Mouse (Mus musculus) MEL (cell line): Measurements from ENCODE around the gene Slc39a2. TPM values are rescaled to one million over a fixed set of nuclear protein-coding genes. Genes with fewer than 3 reads are reported as not detected.

ENCODE experiments used
- DNase-seq: peaks from one replicate; pipeline ENCODE4 v3.0.0; 2011; ENCODE audit warnings: low read depth, low spot score
- H3K27ac ChIP-seq: 2 replicates; pipeline ENCODE4 v1.5.1; 2012; ENCODE audit warnings: low read depth, mild to moderate bottlenecking, control low read depth, low read length, moderate library complexity; ENCODE audit not compliant: control insufficient read depth
- H3K27me3 ChIP-seq, 2 experiments: fragments of 150-350 bp in 1 of 2; sonication (generic) in 1 of 2; 2 replicates each; pipeline ENCODE4 v1.6.1; 2012; ENCODE audit warnings: low read length in 2 of 2, mild to moderate bottlenecking in 2 of 2, improper control_type of control experiment in 1 of 2, moderate library complexity in 1 of 2; ENCODE audit not compliant: insufficient read depth in 2 of 2, control insufficient read depth in 1 of 2
- H3K36me3 ChIP-seq, 2 experiments: 2 replicates each; pipeline ENCODE4 v1.6.1; 2012 to 2014; ENCODE audit warnings: low read length in 2 of 2, improper control_type of control experiment in 1 of 2, inconsistent platforms in 1 of 2, mild to moderate bottlenecking in 1 of 2; ENCODE audit not compliant: insufficient read depth in 2 of 2, control insufficient read depth in 1 of 2
- H3K4me1 ChIP-seq, 2 experiments: fragments of 150-350 bp in 1 of 2; sonication (generic) in 1 of 2; 2 replicates each; pipeline ENCODE4 v1.6.1; 2012; ENCODE audit warnings: low read length in 2 of 2, improper control_type of control experiment in 1 of 2, mild to moderate bottlenecking in 1 of 2; ENCODE audit not compliant: insufficient read depth in 2 of 2, control insufficient read depth in 1 of 2
- H3K4me3 ChIP-seq, 2 experiments: fragments of 150-350 bp in 1 of 2; sonication (generic) in 1 of 2; 2 replicates each; pipeline ENCODE4 v1.5.1; 2012; ENCODE audit warnings: low read depth in 2 of 2, low read length in 2 of 2, mild to moderate bottlenecking in 2 of 2, moderate library complexity in 2 of 2, control low read depth in 1 of 2, improper control_type of control experiment in 1 of 2; ENCODE audit not compliant: control insufficient read depth in 1 of 2, insufficient read depth in 1 of 2
- H3K79me2 ChIP-seq: 2 replicates; pipeline ENCODE4 v1.6.1; 2012; ENCODE audit warnings: mild to moderate bottlenecking, low read length, moderate library complexity; ENCODE audit not compliant: control insufficient read depth, poor library complexity, insufficient read depth
- H3K9ac ChIP-seq: 2 replicates; pipeline ENCODE4 v1.6.1; 2012; ENCODE audit warnings: low read depth, mild to moderate bottlenecking, control low read depth, low read length, moderate library complexity; ENCODE audit not compliant: control insufficient read depth, poor library complexity, severe bottlenecking
- H3K9me3 ChIP-seq: fragments of 150-350 bp; sonication (generic); replicated peaks from 2 replicates; pipeline ENCODE4 v1.6.1; 2012; ENCODE audit warnings: mild to moderate bottlenecking, low read length, improper control_type of control experiment, moderate library complexity; ENCODE audit not compliant: insufficient read depth
- BHLHE40 ChIP-seq: IDR thresholded peaks from 2 replicates; pipeline ENCODE4 v1.6.1; 2012; ENCODE audit warnings: low read depth, mild to moderate bottlenecking, inconsistent platforms, low read length, improper control_type of control experiment, borderline replicate concordance
- ELF1 ChIP-seq: IDR thresholded peaks from 2 replicates; pipeline ENCODE4 v1.6.1; 2014; ENCODE audit warnings: low read depth, mild to moderate bottlenecking, inconsistent platforms, low read length, improper control_type of control experiment, moderate library complexity
- HCFC1 ChIP-seq: IDR thresholded peaks from 2 replicates; pipeline ENCODE4 v1.6.1; 2012; ENCODE audit warnings: low read depth, mild to moderate bottlenecking, inconsistent platforms, low read length, improper control_type of control experiment, moderate library complexity
- KAT2A ChIP-seq: conservative IDR thresholded peaks from 2 replicates; pipeline ENCODE4 v1.6.1; 2012; ENCODE audit warnings: low read depth, low read length, improper control_type of control experiment, inconsistent platforms
- MAX ChIP-seq: IDR thresholded peaks from 2 replicates; pipeline ENCODE4 v1.6.1; 2011; ENCODE audit warnings: low read length, improper control_type of control experiment
- MEF2A ChIP-seq: IDR thresholded peaks from 2 replicates; pipeline ENCODE4 v1.6.1; 2014; ENCODE audit warnings: low read depth, mild to moderate bottlenecking, inconsistent platforms, low read length, improper control_type of control experiment; ENCODE audit not compliant: poor library complexity, insufficient replicate concordance, severe bottlenecking; ENCODE audit errors: extremely low read depth
- MXI1 ChIP-seq: IDR thresholded peaks from 2 replicates; pipeline ENCODE4 v1.6.1; 2011; ENCODE audit warnings: mild to moderate bottlenecking, low read depth, low read length, improper control_type of control experiment
- NELFE ChIP-seq: IDR thresholded peaks from 2 replicates; pipeline ENCODE4 v1.6.1; 2011; ENCODE audit warnings: low read depth, low read length, improper control_type of control experiment
- NRF1 ChIP-seq: IDR thresholded peaks from 2 replicates; pipeline ENCODE4 v1.6.1; 2014; ENCODE audit warnings: low read depth, mild to moderate bottlenecking, inconsistent platforms, low read length, improper control_type of control experiment, moderate library complexity; ENCODE audit not compliant: poor library complexity, insufficient read depth, severe bottlenecking
- POLR2A ChIP-seq, 2 experiments: IDR thresholded peaks; 2 replicates each; pipeline ENCODE4 v1.6.1; 2011 to 2012; ENCODE audit warnings: low read length in 2 of 2, mild to moderate bottlenecking in 2 of 2, control low read depth in 1 of 2, improper control_type of control experiment in 1 of 2, low read depth in 1 of 2, moderate library complexity in 1 of 2; ENCODE audit not compliant: control insufficient read depth in 1 of 2, insufficient read depth in 1 of 2, poor library complexity in 1 of 2
- POLR2AphosphoS5 ChIP-seq: IDR thresholded peaks from 2 replicates; pipeline ENCODE4 v1.6.1; 2012; ENCODE audit warnings: low read depth, borderline replicate concordance, mild to moderate bottlenecking, inconsistent platforms, low read length, moderate library complexity, mixed read lengths
- RAD21 ChIP-seq: IDR thresholded peaks from 2 replicates; pipeline ENCODE4 v1.6.1; 2011; ENCODE audit warnings: mild to moderate bottlenecking, low read depth, low read length, improper control_type of control experiment
- RCOR1 ChIP-seq: IDR thresholded peaks from 2 replicates; pipeline ENCODE4 v1.6.1; 2012; ENCODE audit warnings: low read depth, mild to moderate bottlenecking, inconsistent platforms, low read length, improper control_type of control experiment
- SIN3A ChIP-seq: IDR thresholded peaks from 2 replicates; pipeline ENCODE4 v1.6.1; 2012; ENCODE audit warnings: low read length, improper control_type of control experiment, inconsistent platforms
- SMC3 ChIP-seq: IDR thresholded peaks from 2 replicates; pipeline ENCODE4 v1.6.1; 2011; ENCODE audit warnings: low read depth, low read length, improper control_type of control experiment
- USF2 ChIP-seq, 2 experiments: IDR thresholded peaks; 2 replicates each; pipeline ENCODE4 v1.6.1; 2011 to 2012; ENCODE audit warnings: improper control_type of control experiment in 2 of 2, low read length in 2 of 2, borderline replicate concordance in 1 of 2, inconsistent platforms in 1 of 2, low read depth in 1 of 2, mild to moderate bottlenecking in 1 of 2; ENCODE audit not compliant: insufficient read depth in 1 of 2
- ZC3H11A ChIP-seq: IDR thresholded peaks from 2 replicates; pipeline ENCODE4 v1.6.1; 2012; ENCODE audit warnings: low read depth, mild to moderate bottlenecking, inconsistent platforms, low read length, improper control_type of control experiment
- ZKSCAN1 ChIP-seq: IDR thresholded peaks from 2 replicates; pipeline ENCODE4 v1.6.1; 2012; ENCODE audit warnings: low read depth, mild to moderate bottlenecking, inconsistent platforms, low read length, improper control_type of control experiment, moderate library complexity
- ZMIZ1 ChIP-seq: IDR thresholded peaks from 2 replicates; pipeline ENCODE4 v1.6.1; 2012; ENCODE audit warnings: low read depth, mild to moderate bottlenecking, inconsistent platforms, low read length, improper control_type of control experiment, moderate library complexity
- ZNF384 ChIP-seq: IDR thresholded peaks from 2 replicates; pipeline ENCODE4 v1.6.1; 2012; ENCODE audit warnings: low read depth, mild to moderate bottlenecking, inconsistent platforms, low read length, improper control_type of control experiment
- polyA plus RNA-seq, 2 experiments: library from polyadenylated mRNA; stranded (reverse) in 1 of 2; unstranded in 1 of 2; fragments of >175 nt in 1 of 2; fragments of >200 nt in 1 of 2; gene quantifications; 2 replicates each; pipeline versions ENCODE4 v1.2.1 to v1.2.4; 2012; ENCODE audit warnings: low replicate concordance in 2 of 2, low read depth in 1 of 2; ENCODE audit not compliant: insufficient read length in 2 of 2, insufficient read depth in 1 of 2, missing spikeins in 1 of 2
- total RNA-seq: library from RNA; depleted of rRNA; stranded (reverse); fragments of 300-350 nt; gene quantifications from 2 replicates; pipeline ENCODE4 v1.2.3, GENCODE M21; 2012

Gene Slc39a2
- total and polyA plus RNA-seq, 3 experiments = 0.07 TPM; not detected in 2

- H3K36me3 ChIP-seq = no peaks in the 10 kb centered on the region
- H3K79me2 ChIP-seq = no peaks in the 10 kb centered on the region
- no peak for DNase-seq
- H3K4me3 ChIP-seq = peak overlapping the region in 1 of 2 experiments; percentile 49; a peak in 3 of 4 replicates
- no peak overlapping the region for H3K9ac ChIP-seq
- no peaks in the 10 kb centered on the region for H3K27me3 ChIP-seq
- no peaks in the 10 kb centered on the region for H3K4me1 ChIP-seq
- H3K9me3 ChIP-seq = no peaks in the 10 kb centered on the region
- no peak overlapping the region for H3K27ac ChIP-seq
- TF ChIP-seq BHLHE40 (no peak), POLR2AphosphoS5 (no peak), ZKSCAN1 (no peak), NELFE (no peak), MEF2A (no peak), MAX (no peak), USF2 (IDR thresholded peaks at IDR 0.05; ENCODE audit: borderline replicate concordance in 1 of 2, insufficient read depth in 1 of 2, low read depth in 1 of 2, low read length in 2 of 2) (no peak), ZNF384 (no peak), ZC3H11A (no peak), SIN3A (no peak), RAD21 (no peak), ELF1 (no peak), SMC3 (no peak), POLR2A (IDR thresholded peaks at IDR 0.05; ENCODE audit: control insufficient read depth in 1 of 2, insufficient read depth in 1 of 2, low read depth in 1 of 2, low read length in 2 of 2, poor library complexity in 1 of 2) (no peak), NRF1 (no peak), RCOR1 (no peak), ZMIZ1 (no peak), HCFC1 (no peak), KAT2A (no peak), MXI1 (no peak)
- TF ChIP-seq, all 39 proteins: peak for 0
Measured at GRCm38 (mm10) chr14:51929309-51929943, 36.7 kb downstream of the Slc39a2 start.

DNA sequence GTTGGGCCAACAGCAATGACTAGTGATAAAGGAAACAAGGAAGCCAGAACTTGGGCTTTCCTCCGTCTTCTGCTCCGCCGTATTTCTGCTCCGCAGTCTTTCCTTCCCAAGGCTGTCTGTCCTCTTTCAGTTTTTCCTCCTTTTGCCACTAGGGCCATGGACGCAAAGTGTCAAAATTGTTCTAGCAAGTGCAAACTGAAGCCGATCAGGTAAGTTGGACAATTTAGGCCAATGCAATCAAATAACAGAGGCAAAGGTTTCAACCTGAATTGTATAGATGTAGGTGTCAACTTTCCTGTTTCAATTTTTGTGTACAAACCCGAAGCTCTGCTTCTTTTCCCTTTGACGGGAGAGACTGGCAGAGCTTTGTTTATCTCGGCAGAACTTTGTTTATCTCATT is 37.3 kb downstream of the Slc39a2 start:
- peak; percentile 23 for DNase-seq
- no peak for TF ChIP-seq ZC3H11A
- peak; percentile 46; the same call in 1 of the 2 replicates for TF ChIP-seq ZKSCAN1
- no peaks in the 10 kb centered on the region for H3K9me3 ChIP-seq
- no peak overlapping the region for H3K27ac ChIP-seq
- peak overlapping the region; percentile 47 to 49 for H3K4me3 ChIP-seq
- H3K9ac ChIP-seq = peak overlapping the region; percentile 9; the same call in 1 of the 2 replicates
- H3K4me1 ChIP-seq = no peaks in the 10 kb centered on the region
- H3K79me2 ChIP-seq = no peaks in the 10 kb centered on the region
- no peaks in the 10 kb centered on the region for H3K27me3 ChIP-seq
- H3K36me3 ChIP-seq = no peaks in the 10 kb centered on the region
